Mouse (Mus musculus): ENCODE results near the gene Fgf2. TPM values are rescaled to one million over a fixed set of nuclear protein-coding genes. Genes with fewer than 3 reads are reported as not detected.

Fgf2 gene
- polyA plus RNA-seq, 1 experiment from 2014 or later: 4.1 TPM

DNA sequence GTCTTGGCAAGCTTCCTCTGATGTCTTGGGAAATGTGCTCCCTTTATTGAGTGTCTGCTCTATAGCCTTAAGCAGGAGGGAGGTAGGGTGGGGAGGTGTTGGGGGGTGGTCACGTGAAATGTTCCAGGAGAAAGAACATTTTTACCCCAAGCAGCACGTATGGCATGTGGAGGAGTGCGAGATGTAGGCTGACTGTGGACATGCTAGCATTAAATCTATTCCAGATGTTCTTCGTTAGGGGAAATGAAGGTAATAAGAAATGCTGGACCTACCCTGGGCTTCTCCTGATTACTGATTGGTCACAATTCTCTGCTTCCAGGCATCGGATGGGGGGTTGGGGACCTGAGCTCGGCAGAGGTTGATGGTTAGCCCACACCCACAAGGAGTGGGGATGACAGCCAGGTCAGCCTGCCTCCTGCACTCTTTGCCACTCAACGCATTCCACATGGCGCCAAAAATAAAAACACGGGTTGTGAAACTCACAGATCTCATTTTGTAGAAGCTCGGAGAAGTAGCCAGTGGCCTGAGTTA lies 5.9 kb downstream of the Fgf2 start:
- no peaks in the 10 kb centered on the region for H3K36me3 ChIP-seq (ENCODE audit: insufficient read depth)
- no peaks in the 10 kb centered on the region for H3K9me3 ChIP-seq (ENCODE audit: low read depth, low read length)
- H3K4me2 ChIP-seq: no peak overlapping the region
- H3K4me3 ChIP-seq (ENCODE audit: low read depth, low read length): no peak overlapping the region
- H3K9ac ChIP-seq: no peak overlapping the region
- 70% methylated on average over 10 of the region's 10 CpGs for WGBS
- TF ChIP-seq CTCF (IDR thresholded peaks at IDR 0.05; ENCODE audit: low read depth): no peak
- ATAC-seq (ENCODE audit: insufficient read depth) (0 out of 2 replicates have a peak, but pooled peaks have one; percentile 30), DNase-seq (no peak)
- H3K4me1 ChIP-seq (ENCODE audit: insufficient read depth): peaks cover 1% of the 10 kb centered on the region; the same call in 1 of the 2 replicates
- H3K27me3 ChIP-seq (ENCODE audit: insufficient read depth, low read length): peaks cover 7% of the 10 kb centered on the region
- no peak overlapping the region for H3K27ac ChIP-seq (ENCODE audit: low read depth)

DNA sequence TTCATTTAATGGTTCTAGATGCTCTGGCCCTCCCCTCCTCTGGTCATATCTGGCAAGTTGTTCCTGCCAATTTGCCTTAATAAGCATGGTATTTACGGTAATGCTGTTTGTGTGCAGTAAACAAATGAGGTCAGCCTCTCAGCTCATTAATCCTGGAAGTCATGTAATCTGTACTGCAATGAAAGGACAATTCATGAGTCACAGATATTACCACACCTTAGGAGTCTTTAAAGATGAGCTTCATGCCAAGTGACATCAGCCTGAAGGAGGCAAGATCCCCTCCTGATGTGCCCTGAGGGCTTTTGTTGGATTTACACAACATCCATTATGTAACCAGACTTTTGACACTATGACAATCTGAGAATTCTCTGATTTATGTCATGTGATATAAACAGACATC lies 6.6 kb downstream of the Fgf2 start:
- 53% methylated on average over 1 of the region's 1 CpGs for WGBS
- Histone ChIP-seq H3K9me3 (ENCODE audit: low read depth, low read length) (no peaks in the 10 kb centered on the region), H3K9ac (no peak overlapping the region), H3K36me3 (ENCODE audit: insufficient read depth) (no peaks in the 10 kb centered on the region), H3K27ac (ENCODE audit: low read depth) (no peak overlapping the region), H3K4me1 (ENCODE audit: insufficient read depth) (no peaks in the 10 kb centered on the region), H3K27me3 (ENCODE audit: insufficient read depth, low read length) (peaks cover 2% of the 10 kb centered on the region; the same call in 1 of the 2 replicates), H3K4me2 (no peak overlapping the region), H3K4me3 (ENCODE audit: low read depth, low read length) (no peak overlapping the region)
- no peak for TF ChIP-seq CTCF (IDR thresholded peaks at IDR 0.05; ENCODE audit: low read depth)
- ATAC-seq (ENCODE audit: insufficient read depth) (0 out of 2 replicates have a peak, but pooled peaks have one; percentile 8), DNase-seq (peak; percentile 51)

DNA sequence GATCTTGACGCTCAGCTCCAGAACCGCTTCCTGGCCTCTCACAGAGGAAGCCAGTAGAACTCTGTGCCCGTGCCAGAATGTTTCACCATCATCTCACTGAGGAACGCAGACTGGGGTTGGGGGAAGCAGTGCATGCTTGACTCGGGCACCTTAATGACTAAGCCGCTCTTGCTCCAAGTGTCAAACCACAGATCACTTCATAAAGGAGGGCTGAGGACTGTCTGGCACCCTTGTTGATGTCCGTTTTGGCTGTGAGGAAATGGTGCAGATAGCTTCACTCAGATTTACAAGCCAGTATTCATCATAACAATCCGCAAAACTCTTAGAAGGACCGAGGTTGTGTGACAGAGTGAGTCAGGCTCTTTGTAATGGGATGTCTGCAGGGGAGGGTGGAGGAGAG lies 12.6 kb downstream of the Fgf2 start:
- Histone ChIP-seq H3K9me3 (ENCODE audit: low read depth, low read length) (no peaks in the 10 kb centered on the region), H3K4me2 (no peak overlapping the region), H3K4me3 (ENCODE audit: low read depth, low read length) (no peak overlapping the region), H3K27me3 (ENCODE audit: insufficient read depth, low read length) (no peaks in the 10 kb centered on the region), H3K36me3 (ENCODE audit: insufficient read depth) (no peaks in the 10 kb centered on the region), H3K4me1 (ENCODE audit: insufficient read depth) (no peaks in the 10 kb centered on the region), H3K27ac (ENCODE audit: low read depth) (no peak overlapping the region), H3K9ac (no peak overlapping the region)
- 59% methylated on average over 9 of the region's 9 CpGs for WGBS
- no peak for ATAC-seq (ENCODE audit: insufficient read depth)
- DNase-seq: peak; percentile 52
- TF ChIP-seq CTCF (IDR thresholded peaks at IDR 0.05; ENCODE audit: low read depth): no peak

DNA sequence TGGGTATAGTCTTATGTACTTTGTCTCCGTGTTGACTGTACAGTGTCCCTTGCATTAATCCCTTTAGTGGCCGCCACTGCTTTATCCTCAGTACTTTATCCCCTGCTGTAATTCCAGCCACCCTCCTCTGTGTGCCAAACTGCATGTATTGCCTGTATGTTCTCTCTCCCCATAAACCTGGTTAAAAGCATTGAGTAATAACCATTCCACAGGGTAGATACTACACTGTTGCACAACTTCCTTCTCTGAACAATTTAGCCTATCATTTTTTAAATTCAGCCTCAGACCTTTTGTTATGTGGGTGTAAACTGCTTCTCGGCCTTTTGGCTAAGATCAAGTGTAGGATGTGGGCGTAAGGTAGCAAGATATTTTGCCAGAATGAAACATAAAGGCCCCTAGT lies 17.0 kb downstream of the Fgf2 start:
- no peak for ATAC-seq (ENCODE audit: insufficient read depth)
- no peak overlapping the region for H3K27ac ChIP-seq (ENCODE audit: low read depth)
- WGBS: 80% methylated on average over 4 of the region's 4 CpGs

DNA sequence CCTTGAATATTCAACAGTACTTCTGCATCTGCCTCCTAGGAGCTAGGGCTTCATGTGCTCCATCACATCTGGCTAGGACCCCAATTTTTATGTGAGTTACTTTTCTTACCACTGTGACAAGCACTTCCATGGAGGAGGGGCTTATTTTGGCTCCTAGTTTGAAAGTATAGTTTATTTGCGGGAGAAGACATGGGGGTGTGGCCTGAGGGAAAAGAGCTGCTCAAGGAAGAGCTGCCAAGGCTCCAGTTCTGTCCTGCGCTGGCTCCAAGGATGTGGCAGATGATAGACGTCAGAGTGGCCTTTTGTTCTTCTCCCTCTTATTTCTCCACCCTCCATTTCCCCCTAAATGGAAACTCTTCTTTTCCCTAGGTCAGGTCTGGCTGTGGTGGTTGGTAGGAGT lies 17.8 kb downstream of the Fgf2 start:
- Histone ChIP-seq H3K9ac (no peak overlapping the region), H3K27ac (ENCODE audit: low read depth) (peak overlapping the region; percentile 72), H3K4me2 (no peak overlapping the region), H3K9me3 (ENCODE audit: low read depth, low read length) (no peaks in the 10 kb centered on the region), H3K4me1 (ENCODE audit: insufficient read depth) (peaks cover 6% of the 10 kb centered on the region; the same call in 1 of the 2 replicates), H3K27me3 (ENCODE audit: insufficient read depth, low read length) (no peaks in the 10 kb centered on the region), H3K36me3 (ENCODE audit: insufficient read depth) (no peaks in the 10 kb centered on the region), H3K4me3 (ENCODE audit: low read depth, low read length) (no peak overlapping the region)
- peak; percentile 91 for DNase-seq
- no peak for TF ChIP-seq CTCF (IDR thresholded peaks at IDR 0.05; ENCODE audit: low read depth)
- WGBS: 32% methylated on average over 3 of the region's 3 CpGs
- ATAC-seq (ENCODE audit: insufficient read depth): peak; percentile 92

More for the DNA sequence above, 17.0 kb downstream of the Fgf2 start:
- Histone ChIP-seq H3K4me1 (ENCODE audit: insufficient read depth) (peaks cover 6% of the 10 kb centered on the region; the same call in 1 of the 2 replicates), H3K4me2 (no peak overlapping the region), H3K36me3 (ENCODE audit: insufficient read depth) (no peaks in the 10 kb centered on the region), H3K9me3 (ENCODE audit: low read depth, low read length) (no peaks in the 10 kb centered on the region), H3K27me3 (ENCODE audit: insufficient read depth, low read length) (no peaks in the 10 kb centered on the region), H3K4me3 (ENCODE audit: low read depth, low read length) (no peak overlapping the region), H3K9ac (no peak overlapping the region)
- no peak for TF ChIP-seq CTCF (IDR thresholded peaks at IDR 0.05; ENCODE audit: low read depth)
- no peak for DNase-seq

DNA sequence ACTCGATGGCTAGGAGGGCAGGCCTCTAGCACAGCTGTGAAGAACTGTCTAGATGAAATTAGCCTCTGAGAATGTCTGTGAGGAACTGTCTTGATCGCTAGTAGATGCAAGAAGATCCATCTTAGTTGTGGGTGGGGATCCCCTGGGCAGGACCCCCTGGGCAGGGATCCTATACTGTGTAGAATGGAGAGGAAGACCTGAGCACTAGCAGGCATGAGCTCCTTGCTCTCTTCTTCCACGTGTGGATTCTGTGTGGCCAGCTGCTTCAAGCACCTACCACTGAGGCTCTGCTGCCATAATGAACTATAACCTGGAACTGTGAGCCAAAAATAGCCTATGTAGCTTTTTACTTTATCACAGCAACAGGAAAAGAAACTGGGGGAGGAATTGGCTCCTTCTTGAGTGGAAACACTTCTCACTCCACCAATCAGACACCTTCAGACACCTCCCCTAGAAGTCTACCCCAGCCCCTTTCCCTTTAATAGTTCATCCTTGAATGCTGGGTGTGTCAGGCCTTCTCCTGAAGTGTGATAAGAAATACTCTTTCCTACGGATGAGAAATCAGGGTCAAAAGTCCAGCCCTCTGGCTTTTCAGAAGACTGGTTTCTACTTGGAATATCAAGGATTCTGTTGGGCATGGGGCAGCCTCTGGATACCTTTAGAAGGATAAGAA lies 18.4 kb downstream of the Fgf2 start:
- ATAC-seq (ENCODE audit: insufficient read depth) (peak; percentile 79), DNase-seq (no peak)
- H3K4me3 ChIP-seq (ENCODE audit: low read depth, low read length): no peak overlapping the region
- 32% methylated on average over 4 of the region's 4 CpGs for WGBS
- H3K9me3 ChIP-seq (ENCODE audit: low read depth, low read length): no peaks in the 10 kb centered on the region
- H3K9ac ChIP-seq: no peak overlapping the region
- H3K4me1 ChIP-seq (ENCODE audit: insufficient read depth): peaks cover 6% of the 10 kb centered on the region; the same call in 1 of the 2 replicates
- H3K27ac ChIP-seq (ENCODE audit: low read depth): peak overlapping the region; percentile 72
- H3K27me3 ChIP-seq (ENCODE audit: insufficient read depth, low read length): no peaks in the 10 kb centered on the region
- H3K4me2 ChIP-seq: no peak overlapping the region
- no peaks in the 10 kb centered on the region for H3K36me3 ChIP-seq (ENCODE audit: insufficient read depth)
- no peak for TF ChIP-seq CTCF (IDR thresholded peaks at IDR 0.05; ENCODE audit: low read depth)

DNA sequence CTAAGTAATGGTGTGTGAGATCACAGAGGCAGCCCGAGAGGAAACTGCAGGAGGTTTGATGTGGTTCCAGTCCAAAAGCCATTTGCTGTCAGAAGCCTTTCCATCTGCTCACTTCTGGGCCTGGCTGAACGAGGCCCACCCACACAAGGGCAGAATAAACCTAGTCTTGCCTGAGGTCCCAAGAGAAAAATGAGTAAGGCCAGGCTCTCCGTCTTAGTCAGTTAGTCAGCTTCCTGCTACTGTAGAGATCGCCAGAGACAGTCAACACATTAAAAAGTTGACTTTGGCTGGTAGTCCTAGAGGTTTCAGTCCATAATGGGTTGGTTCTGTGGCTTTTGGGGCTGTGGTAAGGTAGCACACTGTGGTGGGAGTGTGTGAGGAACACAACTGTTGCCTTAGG lies 22.3 kb downstream of the Fgf2 start:
- Histone ChIP-seq H3K36me3 (ENCODE audit: insufficient read depth) (no peaks in the 10 kb centered on the region), H3K4me1 (ENCODE audit: insufficient read depth) (peaks cover 6% of the 10 kb centered on the region; the same call in 1 of the 2 replicates), H3K4me2 (no peak overlapping the region), H3K9me3 (ENCODE audit: low read depth, low read length) (no peaks in the 10 kb centered on the region), H3K9ac (no peak overlapping the region), H3K27me3 (ENCODE audit: insufficient read depth, low read length) (no peaks in the 10 kb centered on the region), H3K27ac (ENCODE audit: low read depth) (no peak overlapping the region), H3K4me3 (ENCODE audit: low read depth, low read length) (no peak overlapping the region)
- ATAC-seq (ENCODE audit: insufficient read depth) (no peak), DNase-seq (no peak)
- 50% methylated on average over 4 of the region's 4 CpGs for WGBS
- TF ChIP-seq CTCF (IDR thresholded peaks at IDR 0.05; ENCODE audit: low read depth): no peak

Data from lung, embryonic 14.5 days (tissue).